Mouse (Mus musculus): Measurements from ENCODE around the gene Atp2b4. TPM values are rescaled to one million over a fixed set of nuclear protein-coding genes. Genes with fewer than 3 reads are reported as not detected.

The Atp2b4 gene
- polyA plus RNA-seq, 1 experiment from 2014 or later, result 5.8 TPM

GRCm38 (mm10) chr1:133694301-133694700, 106.5 kb downstream of the Atp2b4 start:
- Histone ChIP-seq H3K9ac (ENCODE audit: low read length) (no peak overlapping the region), H3K9me3 (ENCODE audit: control insufficient read depth, low read length) (no peaks in the 10 kb centered on the region), H3K36me3 (ENCODE audit: control insufficient read depth, insufficient read depth, low read length) (no peaks in the 10 kb centered on the region), H3K4me2 (ENCODE audit: low read depth, severe bottlenecking) (no peak overlapping the region), H3K27ac (replicated peaks; ENCODE audit: low read depth, low read length) (no peak overlapping the region), H3K4me1 (ENCODE audit: control insufficient read depth, insufficient read depth, low read length) (peaks cover 22% of the 10 kb centered on the region; the same call in 1 of the 2 replicates), H3K4me3 (ENCODE audit: low read depth, low read length) (no peak overlapping the region), H3K27me3 (ENCODE audit: control insufficient read depth, insufficient read depth, low read length) (no peaks in the 10 kb centered on the region)
- WGBS, result 0% methylated on average over 1 of the region's 1 CpGs
- DNase-seq (ENCODE audit: low spot score), result no peak
- no peak for ATAC-seq (ENCODE audit: insufficient number of reproducible peaks, low FRiP score, low TSS enrichment, low read depth)

GRCm38 (mm10) chr1:133693536-133694114, 107.2 kb downstream of the Atp2b4 start:
- H3K4me1 ChIP-seq (ENCODE audit: control insufficient read depth, insufficient read depth, low read length), result peaks cover 22% of the 10 kb centered on the region; the same call in 1 of the 2 replicates
- no peak for ATAC-seq (ENCODE audit: insufficient number of reproducible peaks, low FRiP score, low TSS enrichment, low read depth)

DNA sequence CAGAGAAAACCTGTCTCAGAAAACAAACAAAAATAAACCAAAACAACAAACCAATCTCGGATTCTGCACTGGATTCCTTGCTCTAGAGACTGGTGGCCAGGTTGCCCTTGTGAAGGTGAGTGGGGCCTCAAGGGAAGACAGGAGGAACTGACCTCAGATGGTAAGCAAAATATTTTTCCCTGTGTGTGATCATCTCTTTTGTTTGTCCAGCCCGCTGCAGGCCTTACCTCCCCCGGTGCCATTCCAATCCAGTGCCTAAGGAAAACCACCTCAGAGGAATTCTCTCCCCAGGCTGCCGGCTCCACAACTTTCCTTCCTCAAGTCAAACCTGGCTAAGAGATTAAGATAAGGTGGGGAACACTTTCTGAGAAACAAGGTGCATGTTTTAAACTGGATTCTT, 108.6 kb downstream of the Atp2b4 start:
- no peak overlapping the region for H3K27ac ChIP-seq (replicated peaks; ENCODE audit: low read depth, low read length)
- H3K4me2 ChIP-seq (ENCODE audit: low read depth, severe bottlenecking), result no peak overlapping the region
- H3K4me1 ChIP-seq (ENCODE audit: control insufficient read depth, insufficient read depth, low read length), result peaks cover 22% of the 10 kb centered on the region; the same call in 1 of the 2 replicates
- no peak for ATAC-seq (ENCODE audit: insufficient number of reproducible peaks, low FRiP score, low TSS enrichment, low read depth)
- no peak overlapping the region for H3K4me3 ChIP-seq (ENCODE audit: low read depth, low read length)
- no peak for DNase-seq (ENCODE audit: low spot score)
- H3K9ac ChIP-seq (ENCODE audit: low read length), result no peak overlapping the region
- no peaks in the 10 kb centered on the region for H3K9me3 ChIP-seq (ENCODE audit: control insufficient read depth, low read length)
- H3K36me3 ChIP-seq (ENCODE audit: control insufficient read depth, insufficient read depth, low read length), result no peaks in the 10 kb centered on the region
- no peaks in the 10 kb centered on the region for H3K27me3 ChIP-seq (ENCODE audit: control insufficient read depth, insufficient read depth, low read length)
- 76% methylated on average over 4 of the region's 4 CpGs for WGBS

More at GRCm38 (mm10) chr1:133693536-133694114, 107.2 kb downstream of the Atp2b4 start:
- no peak overlapping the region for H3K4me2 ChIP-seq (ENCODE audit: low read depth, severe bottlenecking)
- H3K27me3 ChIP-seq (ENCODE audit: control insufficient read depth, insufficient read depth, low read length), result no peaks in the 10 kb centered on the region
- no peak overlapping the region for H3K27ac ChIP-seq (replicated peaks; ENCODE audit: low read depth, low read length)
- no peak overlapping the region for H3K9ac ChIP-seq (ENCODE audit: low read length)
- no peaks in the 10 kb centered on the region for H3K9me3 ChIP-seq (ENCODE audit: control insufficient read depth, low read length)
- H3K36me3 ChIP-seq (ENCODE audit: control insufficient read depth, insufficient read depth, low read length), result no peaks in the 10 kb centered on the region
- no peak for DNase-seq (ENCODE audit: low spot score)
- 58% methylated on average over 11 of the region's 11 CpGs for WGBS
- no peak overlapping the region for H3K4me3 ChIP-seq (ENCODE audit: low read depth, low read length)

DNA sequence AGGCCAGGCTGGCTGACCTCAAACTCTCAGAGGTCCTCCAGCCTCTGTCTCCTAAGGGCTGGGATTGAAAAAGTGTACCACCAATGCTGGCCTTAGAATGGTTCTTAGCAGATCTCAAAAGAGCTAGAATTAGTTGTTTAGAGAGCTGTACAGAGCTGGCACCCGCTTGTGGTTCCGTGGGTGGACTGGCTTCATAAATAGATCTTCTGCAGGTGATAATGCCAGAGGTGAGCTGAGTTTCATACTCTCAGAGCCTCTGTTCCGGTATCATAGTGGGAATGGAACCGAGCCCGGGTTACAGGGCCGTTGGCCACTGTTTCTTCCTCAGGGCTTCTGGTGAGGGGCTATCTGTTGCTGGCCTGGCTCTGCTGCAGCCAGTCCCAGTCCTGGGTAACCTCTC, 109.8 kb downstream of the Atp2b4 start:
- 97% methylated on average over 6 of the region's 6 CpGs for WGBS

DNA sequence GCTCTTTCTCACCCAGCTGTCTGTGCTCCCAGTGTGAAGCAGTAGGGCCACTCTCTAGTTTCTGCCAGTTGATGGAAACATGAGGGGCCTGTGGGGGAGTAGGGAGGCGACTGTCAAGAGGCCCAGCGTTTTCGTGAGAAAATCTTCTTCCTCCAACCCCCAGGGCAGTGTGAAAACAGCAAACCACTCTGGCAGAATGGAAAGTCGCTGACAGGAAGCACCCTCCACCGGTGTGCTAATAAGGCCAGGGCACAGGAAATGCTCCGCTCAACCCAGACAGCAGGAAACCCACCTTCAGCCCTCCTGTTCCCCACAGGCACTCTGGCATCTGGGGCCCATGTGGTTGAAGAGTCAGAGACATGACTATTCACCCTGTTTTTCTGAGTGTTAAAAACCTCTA, 110.9 kb downstream of the Atp2b4 start, which contains the start of gene Lax1:
Gene Lax1 (minus strand): TSS at position 212 of the 400 bp plus-strand sequence.
- 18% methylated on average over 6 of the region's 6 CpGs for WGBS
- DNase-seq (ENCODE audit: low spot score) (no peak), ATAC-seq (ENCODE audit: insufficient number of reproducible peaks, low FRiP score, low TSS enrichment, low read depth) (no peak)
- no peaks in the 10 kb centered on the region for H3K27me3 ChIP-seq (ENCODE audit: control insufficient read depth, insufficient read depth, low read length)
- H3K27ac ChIP-seq (replicated peaks; ENCODE audit: low read depth, low read length), result no peak within 1 kb of the TSS
- no peak within 1 kb of the TSS for H3K4me2 ChIP-seq (ENCODE audit: low read depth, severe bottlenecking)
- no peaks in the 10 kb centered on the region for H3K36me3 ChIP-seq (ENCODE audit: control insufficient read depth, insufficient read depth, low read length)
- H3K4me3 ChIP-seq (ENCODE audit: low read depth, low read length), result no peak within 1 kb of the TSS
- no peaks in the 10 kb centered on the region for H3K9me3 ChIP-seq (ENCODE audit: control insufficient read depth, low read length)
- no peak within 1 kb of the TSS for H3K9ac ChIP-seq (ENCODE audit: low read length)
- peaks cover 14% of the 10 kb centered on the region; the same call in 1 of the 2 replicates for H3K4me1 ChIP-seq (ENCODE audit: control insufficient read depth, insufficient read depth, low read length)

More for the DNA sequence above, 109.8 kb downstream of the Atp2b4 start:
- no peak for ATAC-seq (ENCODE audit: insufficient number of reproducible peaks, low FRiP score, low TSS enrichment, low read depth)
- no peak overlapping the region for H3K9ac ChIP-seq (ENCODE audit: low read length)
- no peaks in the 10 kb centered on the region for H3K9me3 ChIP-seq (ENCODE audit: control insufficient read depth, low read length)
- no peaks in the 10 kb centered on the region for H3K27me3 ChIP-seq (ENCODE audit: control insufficient read depth, insufficient read depth, low read length)
- no peak overlapping the region for H3K4me2 ChIP-seq (ENCODE audit: low read depth, severe bottlenecking)
- H3K4me3 ChIP-seq (ENCODE audit: low read depth, low read length), result no peak overlapping the region
- peaks cover 21% of the 10 kb centered on the region; the same call in 1 of the 2 replicates for H3K4me1 ChIP-seq (ENCODE audit: control insufficient read depth, insufficient read depth, low read length)
- DNase-seq (ENCODE audit: low spot score), result no peak
- H3K27ac ChIP-seq (replicated peaks; ENCODE audit: low read depth, low read length), result no peak overlapping the region
- no peaks in the 10 kb centered on the region for H3K36me3 ChIP-seq (ENCODE audit: control insufficient read depth, insufficient read depth, low read length)

- Histone ChIP-seq H3K27me3 (ENCODE audit: control insufficient read depth, insufficient read depth, low read length) (no peaks in the 10 kb centered on the region), H3K4me1 (ENCODE audit: control insufficient read depth, insufficient read depth, low read length) (peaks cover 6% of the 10 kb centered on the region; the same call in 1 of the 2 replicates), H3K9ac (ENCODE audit: low read length) (no peak overlapping the region), H3K9me3 (ENCODE audit: control insufficient read depth, low read length) (no peaks in the 10 kb centered on the region), H3K4me2 (ENCODE audit: low read depth, severe bottlenecking) (no peak overlapping the region), H3K36me3 (ENCODE audit: control insufficient read depth, insufficient read depth, low read length) (no peaks in the 10 kb centered on the region), H3K27ac (replicated peaks; ENCODE audit: low read depth, low read length) (no peak overlapping the region), H3K4me3 (ENCODE audit: low read depth, low read length) (no peak overlapping the region)
- WGBS, result 55% methylated on average over 7 of the region's 7 CpGs
- ATAC-seq (ENCODE audit: insufficient number of reproducible peaks, low FRiP score, low TSS enrichment, low read depth), result no peak
- DNase-seq (ENCODE audit: low spot score), result no peak
Observed at GRCm38 (mm10) chr1:133688301-133688700, 112.5 kb downstream of the Atp2b4 start.

GRCm38 (mm10) chr1:133685749-133686519, 114.9 kb downstream of the Atp2b4 start:
- Histone ChIP-seq H3K9me3 (ENCODE audit: control insufficient read depth, low read length) (no peaks in the 10 kb centered on the region), H3K27ac (replicated peaks; ENCODE audit: low read depth, low read length) (no peak overlapping the region), H3K4me3 (ENCODE audit: low read depth, low read length) (no peak overlapping the region), H3K9ac (ENCODE audit: low read length) (no peak overlapping the region), H3K36me3 (ENCODE audit: control insufficient read depth, insufficient read depth, low read length) (no peaks in the 10 kb centered on the region), H3K4me1 (ENCODE audit: control insufficient read depth, insufficient read depth, low read length) (peaks cover 6% of the 10 kb centered on the region; the same call in 1 of the 2 replicates), H3K4me2 (ENCODE audit: low read depth, severe bottlenecking) (no peak overlapping the region), H3K27me3 (ENCODE audit: control insufficient read depth, insufficient read depth, low read length) (no peaks in the 10 kb centered on the region)
- WGBS, result 85% methylated on average over 10 of the region's 10 CpGs
- DNase-seq (ENCODE audit: low spot score) (no peak), ATAC-seq (ENCODE audit: insufficient number of reproducible peaks, low FRiP score, low TSS enrichment, low read depth) (no peak)

GRCm38 (mm10) chr1:133671801-133672200, 129.0 kb downstream of the Atp2b4 start:
- Histone ChIP-seq H3K27ac (replicated peaks; ENCODE audit: low read depth, low read length) (no peak overlapping the region), H3K9me3 (ENCODE audit: control insufficient read depth, low read length) (no peaks in the 10 kb centered on the region), H3K4me2 (ENCODE audit: low read depth, severe bottlenecking) (no peak overlapping the region), H3K4me1 (ENCODE audit: control insufficient read depth, insufficient read depth, low read length) (no peaks in the 10 kb centered on the region), H3K27me3 (ENCODE audit: control insufficient read depth, insufficient read depth, low read length) (no peaks in the 10 kb centered on the region), H3K4me3 (ENCODE audit: low read depth, low read length) (no peak overlapping the region), H3K36me3 (ENCODE audit: control insufficient read depth, insufficient read depth, low read length) (no peaks in the 10 kb centered on the region), H3K9ac (ENCODE audit: low read length) (no peak overlapping the region)
- DNase-seq (ENCODE audit: low spot score) (no peak), ATAC-seq (ENCODE audit: insufficient number of reproducible peaks, low FRiP score, low TSS enrichment, low read depth) (no peak)
- 77% methylated on average over 3 of the region's 3 CpGs for WGBS

Data from limb, embryonic 11.5 days (tissue).